Mouse (Mus musculus) megakaryocyte, embryonic 14.5 days (primary cell): ENCODE results near the gene Camsap1.

ENCODE experiments used
- FLI1 ChIP-seq: IDR thresholded peaks from 2 replicates; pipeline ENCODE4 v1.6.1; 2012; ENCODE audit warnings: low read length, inconsistent platforms, mixed read lengths
- GATA1 ChIP-seq: IDR thresholded peaks from 3 replicates; pipeline ENCODE4 v1.6.1; 2012; ENCODE audit warnings: mixed read lengths, low read length, inconsistent platforms, borderline replicate concordance

DNA sequence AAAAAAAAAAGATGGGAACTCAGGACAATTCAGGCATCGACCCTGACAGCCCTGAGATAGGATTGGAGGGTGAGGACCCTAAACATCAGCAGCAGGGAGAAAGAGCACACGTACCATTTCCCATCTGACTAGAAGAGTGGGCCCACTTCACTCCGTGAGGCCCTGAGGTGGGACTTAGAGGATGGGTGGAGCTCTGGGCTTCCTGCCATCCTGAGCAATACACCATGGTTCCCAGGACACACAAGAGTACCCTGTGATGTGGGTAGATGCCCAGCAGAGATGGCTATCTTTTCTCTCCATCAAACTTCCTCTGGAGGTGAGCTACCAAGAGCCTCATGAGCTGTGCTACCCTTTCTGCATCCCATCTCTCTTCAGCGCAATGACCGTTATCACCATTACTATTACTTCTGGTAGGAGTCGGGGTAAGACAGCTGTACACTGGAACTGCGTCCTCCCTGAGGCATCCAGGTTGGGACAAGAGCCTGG lies 105.8 kb downstream of the Camsap1 start:
- TF ChIP-seq GATA1 (no peak), FLI1 (no peak)
